Mouse (Mus musculus) neural tube, embryonic 14.5 days (tissue): Measurements from ENCODE around the gene Tmem198. TPM values are rescaled to one million over a fixed set of nuclear protein-coding genes. Genes with fewer than 3 reads are reported as not detected.

Experiments used
- ATAC-seq: fragments of 200-750 bp; cut with Nextera tagmentation; 2 replicates; pipeline ENCODE4 v1.8.0; 2017; ENCODE audit warnings: low read depth, mild to moderate bottlenecking, moderate TSS enrichment, moderate library complexity
- H3K27ac ChIP-seq: fragments of 300-500 bp; sonication (generic); 2 replicates; pipeline ENCODE4 v1.5.1; 2014; ENCODE audit warnings: low read depth, mild to moderate bottlenecking, control low read depth, low read length, moderate library complexity, mixed read lengths
- H3K27me3 ChIP-seq: fragments of 300-500 bp; sonication (generic); 2 replicates; pipeline ENCODE4 v1.6.1; 2014; ENCODE audit warnings: low read length; ENCODE audit not compliant: control insufficient read depth, insufficient read depth
- H3K36me3 ChIP-seq: fragments of 300-500 bp; sonication (generic); 2 replicates; pipeline ENCODE4 v1.6.1; 2014; ENCODE audit warnings: low read length, mixed read lengths; ENCODE audit not compliant: control insufficient read depth, insufficient read depth
- H3K4me1 ChIP-seq: fragments of 300-500 bp; sonication (generic); 2 replicates; pipeline ENCODE4 v1.6.1; 2014; ENCODE audit warnings: low read length; ENCODE audit not compliant: control insufficient read depth, insufficient read depth
- H3K4me2 ChIP-seq: fragments of 300-500 bp; sonication (generic); 2 replicates; pipeline ENCODE4 v1.6.1; 2014; ENCODE audit warnings: mild to moderate bottlenecking, low read depth, low read length, control low read depth
- H3K4me3 ChIP-seq: fragments of 300-500 bp; sonication (generic); 2 replicates; pipeline ENCODE4 v1.5.1; 2014; ENCODE audit warnings: low read depth, low read length, control low read depth, mixed read lengths
- H3K9ac ChIP-seq: fragments of 300-500 bp; sonication (generic); replicated peaks from 2 replicates; pipeline ENCODE4 v1.6.1; 2014; ENCODE audit warnings: low read depth, mild to moderate bottlenecking, control low read depth, low read length, mixed read lengths
- H3K9me3 ChIP-seq: fragments of 300-500 bp; sonication (generic); 2 replicates; pipeline ENCODE4 v1.6.1; 2016; ENCODE audit warnings: low read length; ENCODE audit not compliant: control insufficient read depth
- WGBS: fragments of 180-500 bp; shearing (Covaris S2); extraction: QIAGEN DNeasy Blood & Tissue Kit; methylation state at CpG from one replicate; pipeline ENCODE4 v1.1.7; 2014; 5-methylcytosine and 5-hydroxymethylcytosine counted together
- polyA plus RNA-seq: library from polyadenylated mRNA; unstranded; fragments of >200 nt; fragmentation: Nextera tagmentation; extraction: Ambion mirVana; gene quantifications from 2 replicates; pipeline ENCODE4 v1.2.1, GENCODE M21; 2014

The Tmem198 gene
- polyA plus RNA-seq, 1 experiment from 2014 or later, result 38.3 TPM

- peak within 1 kb of the TSS; percentile 90 for H3K27ac ChIP-seq
- H3K36me3 ChIP-seq, result peaks cover 8% of the 10 kb centered on the region; the same call in 1 of the 2 replicates
- H3K9me3 ChIP-seq, result no peaks in the 10 kb centered on the region
- H3K4me1 ChIP-seq, result peaks cover 3% of the 10 kb centered on the region; the same call in 1 of the 2 replicates
- peak; percentile 67 for ATAC-seq
- peak within 1 kb of the TSS; percentile 83 for H3K4me3 ChIP-seq
- H3K4me2 ChIP-seq, result peak within 1 kb of the TSS; percentile 89
- peak within 1 kb of the TSS; percentile 97 for H3K9ac ChIP-seq
- under 1% methylated on average over 55 of the region's 65 CpGs for WGBS
- no peaks in the 10 kb centered on the region for H3K27me3 ChIP-seq
These were observed 26.9 kb downstream of the Tmem198 start, which contains the start of gene Obsl1 for GRCm38 (mm10) chr1:75505956-75506831. Obsl1 (minus strand) TSS chr1:75506452.

GRCm38 (mm10) chr1:75507006-75507405, 27.7 kb downstream of the Tmem198 start, which contains the start of gene Inha:
Inha (plus strand) TSS chr1:75507077.
- peaks cover 3% of the 10 kb centered on the region; the same call in 1 of the 2 replicates for H3K4me1 ChIP-seq
- H3K4me3 ChIP-seq, result peak within 1 kb of the TSS; percentile 83
- no peaks in the 10 kb centered on the region for H3K27me3 ChIP-seq
- ATAC-seq, result no peak
- peak within 1 kb of the TSS; percentile 89 for H3K4me2 ChIP-seq
- WGBS, result 79% methylated on average over 10 of the region's 10 CpGs
- peak within 1 kb of the TSS; percentile 90 for H3K27ac ChIP-seq
- H3K36me3 ChIP-seq, result no peaks in the 10 kb centered on the region
- H3K9me3 ChIP-seq, result no peaks in the 10 kb centered on the region
- H3K9ac ChIP-seq, result peak within 1 kb of the TSS; percentile 97

- H3K4me2 ChIP-seq, result no peak overlapping the region
- 64% methylated on average over 20 of the region's 20 CpGs for WGBS
- peaks cover 3% of the 10 kb centered on the region; the same call in 1 of the 2 replicates for H3K4me1 ChIP-seq
- no peaks in the 10 kb centered on the region for H3K27me3 ChIP-seq
- no peak overlapping the region for H3K9ac ChIP-seq
- ATAC-seq, result no peak
- no peak overlapping the region for H3K4me3 ChIP-seq
- H3K36me3 ChIP-seq, result no peaks in the 10 kb centered on the region
- no peak overlapping the region for H3K27ac ChIP-seq
- no peaks in the 10 kb centered on the region for H3K9me3 ChIP-seq
These were observed 30.3 kb downstream of the Tmem198 start for GRCm38 (mm10) chr1:75509586-75509985.

- no peaks in the 10 kb centered on the region for H3K36me3 ChIP-seq
- H3K4me3 ChIP-seq, result no peak overlapping the region
- WGBS, result 75% methylated on average over 5 of the region's 5 CpGs
- no peak overlapping the region for H3K27ac ChIP-seq
- no peak for ATAC-seq
- H3K9ac ChIP-seq, result no peak overlapping the region
- no peaks in the 10 kb centered on the region for H3K27me3 ChIP-seq
- no peaks in the 10 kb centered on the region for H3K9me3 ChIP-seq
- H3K4me1 ChIP-seq, result peaks cover 3% of the 10 kb centered on the region; the same call in 1 of the 2 replicates
- no peak overlapping the region for H3K4me2 ChIP-seq
These were observed 30.8 kb downstream of the Tmem198 start for GRCm38 (mm10) chr1:75510154-75510553.

GRCm38 (mm10) chr1:75511437-75512210, 32.3 kb downstream of the Tmem198 start:
- Histone ChIP-seq H3K9me3 (no peaks in the 10 kb centered on the region), H3K36me3 (no peaks in the 10 kb centered on the region), H3K27ac (no peak overlapping the region), H3K27me3 (no peaks in the 10 kb centered on the region), H3K9ac (no peak overlapping the region), H3K4me2 (no peak overlapping the region), H3K4me3 (no peak overlapping the region), H3K4me1 (peaks cover under 1% of the 10 kb centered on the region; the same call in 1 of the 2 replicates)
- ATAC-seq, result no peak
- 71% methylated on average over 4 of the region's 4 CpGs for WGBS

- Histone ChIP-seq H3K4me3 (no peak overlapping the region), H3K27ac (no peak overlapping the region), H3K27me3 (no peaks in the 10 kb centered on the region), H3K4me2 (no peak overlapping the region), H3K4me1 (no peaks in the 10 kb centered on the region), H3K36me3 (no peaks in the 10 kb centered on the region), H3K9ac (no peak overlapping the region), H3K9me3 (no peaks in the 10 kb centered on the region)
- ATAC-seq, result no peak
- 89% methylated on average over 3 of the region's 3 CpGs for WGBS
These were observed 33.2 kb downstream of the Tmem198 start for GRCm38 (mm10) chr1:75512550-75512949.

- Histone ChIP-seq H3K4me1 (no peaks in the 10 kb centered on the region), H3K9ac (no peak overlapping the region), H3K27ac (no peak overlapping the region), H3K4me2 (no peak overlapping the region), H3K9me3 (no peaks in the 10 kb centered on the region), H3K27me3 (no peaks in the 10 kb centered on the region), H3K4me3 (no peak overlapping the region), H3K36me3 (no peaks in the 10 kb centered on the region)
- WGBS, result 82% methylated on average over 15 of the region's 15 CpGs
- ATAC-seq, result no peak
These were observed 37.5 kb downstream of the Tmem198 start for GRCm38 (mm10) chr1:75516703-75517380.

GRCm38 (mm10) chr1:75517984-75518383, 38.7 kb downstream of the Tmem198 start:
- no peak overlapping the region for H3K27ac ChIP-seq
- 83% methylated on average over 3 of the region's 4 CpGs for WGBS
- no peaks in the 10 kb centered on the region for H3K36me3 ChIP-seq
- no peak for ATAC-seq
- H3K4me3 ChIP-seq, result no peak overlapping the region
- no peaks in the 10 kb centered on the region for H3K4me1 ChIP-seq
- no peak overlapping the region for H3K9ac ChIP-seq
- no peaks in the 10 kb centered on the region for H3K9me3 ChIP-seq
- H3K27me3 ChIP-seq, result no peaks in the 10 kb centered on the region
- H3K4me2 ChIP-seq, result no peak overlapping the region
